Comparison of ENCODE assay signal across 17 mouse cellular contexts in genomic region chr10:8495543-8496141, GRCm38 (mm10). TPM values are rescaled to one million over a fixed set of nuclear protein-coding genes. Genes with fewer than 3 reads are reported as not detected.
DNase-seq lines count a peak whose midpoint lies in the region; ATAC-seq lines count a peak whose summit lies in the region.
"Had no signal": no experiment of that assay in that cellular context is flagged by ENCODE, and none has a peak within 500 bp of the region (broad histone marks: within the 10 kb centered on the region; RNA-seq: fewer than 3 reads in every experiment).

No protein-coding gene starts in this region.

- no peak overlapping the region for H3K4me3 ChIP-seq in kidney, embryonic 16.5 days (ENCODE audit: low read length)
- H3K4me3 ChIP-seq in limb, embryonic 13.5 days, result no peak overlapping the region
- H3K4me3 ChIP-seq: heart, embryonic 12.5 days had no signal

- no peak for DNase-seq in kidney, postnatal 25 days
- DNase-seq in testis, postnatal 10 days (ENCODE audit: low spot score), result peak; percentile 17
- no peak for DNase-seq in testis, postnatal 14 days (ENCODE audit: low spot score)
- no peak for DNase-seq in spleen, postnatal 4 days (ENCODE audit: low spot score in 2 of 2)
- no peak for DNase-seq in adipocyte (ENCODE audit: low spot score)
- DNase-seq: adrenal gland, postnatal 25 days; cerebellum, postnatal 10 days; embryo, embryonic 11 days; gastrocnemius, postnatal 14 days; heart, postnatal 4 days; right cerebral cortex, adult 18-20 months; spleen, adult 18-20 months had no signal

- H3K27me3 ChIP-seq in kidney, embryonic 16.5 days (ENCODE audit: insufficient read depth, low read length), result no peaks in the 10 kb centered on the region
- H3K27me3 ChIP-seq in limb, embryonic 13.5 days, result no peaks in the 10 kb centered on the region
- H3K27me3 ChIP-seq: heart, embryonic 12.5 days had no signal

- peaks cover 7% of the 10 kb centered on the region; the same call in 1 of the 2 replicates for H3K4me1 ChIP-seq in kidney, embryonic 16.5 days (ENCODE audit: insufficient read depth, low read length)
- H3K4me1 ChIP-seq in limb, embryonic 13.5 days, result peaks cover 14% of the 10 kb centered on the region

- WGBS in kidney, embryonic 16.5 days, result 28% methylated on average over 5 of the region's 5 CpGs
- 35% methylated on average over 5 of the region's 5 CpGs for WGBS in limb, embryonic 13.5 days

- no peak overlapping the region for H3K9ac ChIP-seq in kidney, embryonic 16.5 days (replicated peaks; ENCODE audit: low read length)
- no peak overlapping the region for H3K9ac ChIP-seq in limb, embryonic 13.5 days
- H3K9ac ChIP-seq: heart, embryonic 12.5 days had no signal

- H3K9me3 ChIP-seq in kidney, embryonic 16.5 days (ENCODE audit: low read length), result no peaks in the 10 kb centered on the region
- H3K9me3 ChIP-seq in limb, embryonic 13.5 days, result 0 out of 2 replicates have a peak, but pooled peaks cover 6% of the 10 kb centered on the region

- no peaks in the 10 kb centered on the region for H3K36me3 ChIP-seq in kidney, embryonic 16.5 days (ENCODE audit: insufficient read depth, low read length)
- H3K36me3 ChIP-seq in limb, embryonic 13.5 days, result no peaks in the 10 kb centered on the region
- H3K36me3 ChIP-seq: heart, embryonic 12.5 days had no signal

- H3K27ac ChIP-seq in kidney, embryonic 16.5 days (ENCODE audit: low read length), result peak overlapping the region; percentile 68
- no peak overlapping the region for H3K27ac ChIP-seq in limb, embryonic 13.5 days
- H3K27ac ChIP-seq: macrophage had no signal

- H3K4me2 ChIP-seq in kidney, embryonic 16.5 days (replicated peaks; ENCODE audit: low read depth, low read length), result no peak overlapping the region
- H3K4me2 ChIP-seq in limb, embryonic 13.5 days (replicated peaks), result no peak overlapping the region
- H3K4me2 ChIP-seq: heart, embryonic 12.5 days had no signal

- peak; percentile 81; the same call in 1 of the 2 replicates for ATAC-seq in kidney, embryonic 16.5 days (ENCODE audit: low FRiP score, low TSS enrichment)
- 0 out of 2 replicates have a peak, but pooled peaks have one; percentile 32 for ATAC-seq in limb, embryonic 13.5 days (ENCODE audit: low FRiP score, low read depth)
- ATAC-seq: midbrain, embryonic 16.5 days had no signal

RNA-seq across cellular contexts. Expression of gene Ust, which starts 23.0 kb away (rescaled TPM):
- 4.9 and 5.2 TPM in 2 replicates for polyA plus RNA-seq in kidney, embryonic 16.5 days (2015; fragmentation: Nextera tagmentation; extraction: Ambion mirVana)
- 8.5 and 9.1 TPM in 2 replicates for polyA plus RNA-seq in limb, embryonic 13.5 days (2015; fragmentation: Nextera tagmentation; extraction: Ambion mirVana)
